ENCODE assay signal across 7 mouse cellular contexts in the genomic region with DNA sequence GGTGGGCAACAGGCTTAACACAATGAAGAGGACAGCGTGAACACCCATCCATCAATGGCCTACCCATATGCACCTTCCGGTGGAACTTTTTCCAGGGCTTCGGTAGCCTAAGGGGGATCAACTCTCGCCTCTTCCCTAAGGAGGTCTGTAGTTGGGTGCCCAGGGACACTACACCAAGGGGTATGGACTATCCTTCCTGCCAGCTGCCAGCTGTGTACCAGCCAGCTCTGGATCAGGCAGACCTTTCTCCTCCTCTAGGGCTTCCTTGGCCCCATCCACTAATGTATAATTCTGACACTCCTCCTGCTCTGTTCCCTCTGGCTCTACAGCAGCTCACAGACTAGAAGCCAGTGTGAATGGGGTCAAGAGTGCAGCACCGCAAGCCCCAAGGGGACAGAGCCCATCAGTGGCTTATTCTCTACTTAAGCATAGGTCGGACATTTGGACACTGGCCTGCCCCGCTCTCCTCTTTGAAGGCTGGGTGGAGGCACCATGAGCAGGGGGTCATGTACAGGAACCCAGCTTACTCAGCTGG. TPM values are rescaled to one million over a fixed set of nuclear protein-coding genes. Genes with fewer than 3 reads are reported as not detected.
DNase-seq lines count a peak whose midpoint lies in the region; ATAC-seq lines count a peak whose summit lies in the region.

No protein-coding gene starts in this region.

- H3K9me3 ChIP-seq in forebrain, embryonic 14.5 days (replicated peaks; ENCODE audit: control insufficient read depth, low read length), result no peaks in the 10 kb centered on the region
- no peaks in the 10 kb centered on the region for H3K9me3 ChIP-seq in liver, embryonic 12.5 days (replicated peaks)

- H3K4me2 ChIP-seq in forebrain, embryonic 14.5 days (ENCODE audit: low read length), result 0 out of 2 replicates have a peak overlapping the region, but pooled peaks have one; percentile 3
- peak overlapping the region; percentile 67 for H3K4me2 ChIP-seq in liver, embryonic 12.5 days

- H3K4me3 ChIP-seq in forebrain, embryonic 14.5 days (ENCODE audit: low read depth, low read length), result no peak overlapping the region
- peak overlapping the region; percentile 55 for H3K4me3 ChIP-seq in liver, embryonic 12.5 days

- H3K4me1 ChIP-seq in forebrain, embryonic 14.5 days (ENCODE audit: control insufficient read depth, insufficient read depth, low read length), result peaks cover 13% of the 10 kb centered on the region
- H3K4me1 ChIP-seq in liver, embryonic 12.5 days, result peaks cover 94% of the 10 kb centered on the region

- no peaks in the 10 kb centered on the region for H3K36me3 ChIP-seq in forebrain, embryonic 14.5 days (ENCODE audit: control insufficient read depth, insufficient read depth, low read length)
- peaks cover 26% of the 10 kb centered on the region for H3K36me3 ChIP-seq in liver, embryonic 12.5 days

- peak overlapping the region; percentile 36; the same call in 1 of the 2 replicates for H3K27ac ChIP-seq in forebrain, embryonic 14.5 days (ENCODE audit: low read depth, low read length)
- peak overlapping the region; percentile 84 for H3K27ac ChIP-seq in liver, embryonic 12.5 days

- peak overlapping the region; percentile 29; the same call in 1 of the 2 replicates for H3K9ac ChIP-seq in forebrain, embryonic 14.5 days (ENCODE audit: low read length)
- peak overlapping the region; percentile 60 for H3K9ac ChIP-seq in liver, embryonic 12.5 days

- no peak for ATAC-seq in forebrain, embryonic 14.5 days
- ATAC-seq in liver, embryonic 12.5 days, result peak; percentile 16; the same call in 1 of the 2 replicates

- DNase-seq in thymus, postnatal 0 days (ENCODE audit: low spot score), result peak; percentile 15
- DNase-seq in thymus, postnatal 14 days, result no peak
- DNase-seq in forebrain, embryonic 14.5 days (ENCODE audit: low spot score), result no peak
- DNase-seq in left cerebral cortex, adult 8-10 months (ENCODE audit: low spot score in 2 of 2), result no peak
- no peak for DNase-seq in natural killer cell, adult 2 months (ENCODE audit: low spot score in 2 of 2)
- DNase-seq in urinary bladder, postnatal 25 days (ENCODE audit: low spot score), result no peak

- WGBS in forebrain, embryonic 14.5 days, result 89% methylated on average over 7 of the region's 7 CpGs
- 22% methylated on average over 7 of the region's 7 CpGs for WGBS in liver, embryonic 12.5 days (ENCODE audit: insufficient replicate concordance)

- H3K27me3 ChIP-seq in forebrain, embryonic 14.5 days (replicated peaks; ENCODE audit: control insufficient read depth, insufficient read depth, low read length), result no peaks in the 10 kb centered on the region
- H3K27me3 ChIP-seq in liver, embryonic 12.5 days (replicated peaks), result no peaks in the 10 kb centered on the region

RNA-seq across cellular contexts. Expression of a gene that starts 1.0 kb away (rescaled TPM):
- 47.0 and 47.5 TPM in 2 replicates for polyA plus RNA-seq in thymus, postnatal 0 days (2015; fragmentation: Nextera tagmentation; extraction: Ambion mirVana)
- 8.6 and 11.6 TPM in 2 replicates for polyA plus RNA-seq in forebrain, embryonic 14.5 days (2014; fragmentation: Nextera tagmentation; extraction: Ambion mirVana)
- 70.0 and 73.6 TPM in 2 replicates for polyA plus RNA-seq in liver, embryonic 12.5 days (2016; fragmentation: Nextera tagmentation; extraction: Ambion mirVana)
- 1 to 10 TPM; 2.3 to 4.2 (median 2.8) TPM for total RNA-seq in left cerebral cortex, adult 8-10 months (2022)

RNA-seq across cellular contexts. Expression of a gene that starts 6.6 kb away (rescaled TPM):
- 396 and 461 TPM in 2 replicates for polyA plus RNA-seq in thymus, postnatal 0 days (2015; fragmentation: Nextera tagmentation; extraction: Ambion mirVana)
- 265 and 340 TPM in 2 replicates for polyA plus RNA-seq in forebrain, embryonic 14.5 days (2014; fragmentation: Nextera tagmentation; extraction: Ambion mirVana)
- 374 and 383 TPM in 2 replicates for polyA plus RNA-seq in liver, embryonic 12.5 days (2016; fragmentation: Nextera tagmentation; extraction: Ambion mirVana)
- total RNA-seq in left cerebral cortex, adult 8-10 months (2022), result 100 to 1,000 TPM in 1 of 4 experiments, 10 to 100 TPM in 3; 86.3 to 105 (median 90.6) TPM

RNA-seq across cellular contexts. Expression of a gene that starts 7.1 kb away (rescaled TPM):
- 31.7 and 32.5 TPM in 2 replicates for polyA plus RNA-seq in thymus, postnatal 0 days (2015; fragmentation: Nextera tagmentation; extraction: Ambion mirVana)
- 8.3 and 11.2 TPM in 2 replicates for polyA plus RNA-seq in forebrain, embryonic 14.5 days (2014; fragmentation: Nextera tagmentation; extraction: Ambion mirVana)
- 33.6 and 36.3 TPM in 2 replicates for polyA plus RNA-seq in liver, embryonic 12.5 days (2016; fragmentation: Nextera tagmentation; extraction: Ambion mirVana)
- 10 to 100 TPM; 16.2 to 21.5 (median 18.9) TPM for total RNA-seq in left cerebral cortex, adult 8-10 months (2022)

RNA-seq across cellular contexts. Expression of a gene that starts 25.7 kb away (rescaled TPM):
- polyA plus RNA-seq in thymus, postnatal 0 days (2015; fragmentation: Nextera tagmentation; extraction: Ambion mirVana), result 13.3 and 15.9 TPM in 2 replicates
- polyA plus RNA-seq in forebrain, embryonic 14.5 days (2014; fragmentation: Nextera tagmentation; extraction: Ambion mirVana), result 18.9 and 22.1 TPM in 2 replicates
- polyA plus RNA-seq in liver, embryonic 12.5 days (2016; fragmentation: Nextera tagmentation; extraction: Ambion mirVana), result 7.0 and 7.2 TPM in 2 replicates
- total RNA-seq in left cerebral cortex, adult 8-10 months (2022), result 10 to 100 TPM; 14.6 to 18.2 (median 17.0) TPM

RNA-seq across cellular contexts. Expression of a gene that starts 31.2 kb away (rescaled TPM):
- 0.70 and 0.71 TPM in 2 replicates for polyA plus RNA-seq in thymus, postnatal 0 days (2015; fragmentation: Nextera tagmentation; extraction: Ambion mirVana)
- 21.4 and 26.2 TPM in 2 replicates for polyA plus RNA-seq in forebrain, embryonic 14.5 days (2014; fragmentation: Nextera tagmentation; extraction: Ambion mirVana)
- polyA plus RNA-seq in liver, embryonic 12.5 days (2016; fragmentation: Nextera tagmentation; extraction: Ambion mirVana), result 4.2 and 5.1 TPM in 2 replicates
- total RNA-seq in left cerebral cortex, adult 8-10 months (2022), result 10 to 100 TPM; 23.9 to 28.0 (median 27.1) TPM
